9 mouse cellular contexts compared by ENCODE assay signal in the genomic region with DNA sequence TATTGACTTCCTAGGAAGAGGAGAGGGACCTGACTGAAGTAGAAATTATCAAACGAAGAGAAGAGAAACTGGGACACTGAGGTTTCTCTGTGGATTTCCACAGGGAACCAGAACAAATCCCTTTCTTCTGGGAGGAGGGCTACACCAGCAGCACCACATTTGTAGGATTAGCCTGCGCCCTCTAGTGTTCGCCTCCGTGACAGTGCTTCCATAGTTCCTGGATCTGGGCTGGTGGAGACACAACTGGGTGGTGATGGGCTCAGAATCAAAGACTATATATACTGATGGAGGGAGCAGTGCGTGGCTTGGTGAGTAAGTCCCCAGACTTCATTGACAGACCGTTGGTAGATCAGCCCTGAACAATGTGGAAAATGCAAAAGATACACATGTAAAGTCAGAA.
A peak's percentile ranks its signal among the peaks of the same experiment; 100 is the strongest.
DNase-seq lines count a peak whose midpoint lies in the region; ATAC-seq and TF ChIP-seq lines count a peak whose summit lies in the region.
"Had no signal": no experiment of that assay in that cellular context is flagged by ENCODE, and none has a peak within 500 bp of the region (broad histone marks: within the 10 kb centered on the region; RNA-seq: fewer than 3 reads in every experiment).

No protein-coding gene starts in this region.

- ATAC-seq in forebrain, embryonic 11.5 days (replicated peaks; ENCODE audit: low FRiP score): 0 out of 2 replicates have a peak, but pooled peaks have one; percentile 61
- no peak for ATAC-seq in inflammation-experienced regulatory T-cells, adult 6 months

- WGBS in forebrain, embryonic 11.5 days: 24% methylated on average over 6 of the region's 6 CpGs

- TF ChIP-seq RAD21 in MEL (IDR thresholded peaks at IDR 0.05; ENCODE audit: low read depth, low read length): no peak; the same call in 1 of the 2 replicates

- H3K79me2 ChIP-seq in MEL (ENCODE audit: control insufficient read depth, insufficient read depth, low read length, poor library complexity): no peaks in the 10 kb centered on the region

- DNase-seq in MEL (ENCODE audit: low read depth, low spot score): peak; percentile 10
- DNase-seq in forebrain, embryonic 11.5 days (ENCODE audit: low spot score): peak; percentile 81
- peak; percentile 46 for DNase-seq in heart, postnatal 25 days (ENCODE audit: low spot score)
- peak; percentile 71 for DNase-seq in layer of hippocampus, adult 9-10 months (ENCODE audit: low spot score)
- peak; percentile 67 for DNase-seq in lung, postnatal 25 days (ENCODE audit: low spot score)
- peak; percentile 60 for DNase-seq in right cerebral cortex, postnatal 25 days

- no peaks in the 10 kb centered on the region for H3K27me3 ChIP-seq in MEL (ENCODE audit: control insufficient read depth in 1 of 2, insufficient read depth in 2 of 2, low read length in 2 of 2)
- H3K27me3 ChIP-seq in forebrain, embryonic 11.5 days (ENCODE audit: control insufficient read depth, insufficient read depth, low read length): no peaks in the 10 kb centered on the region
- H3K27me3 ChIP-seq: heart, embryonic 13.5 days had no signal

- peak in 2 of 3 experiments; percentile 36 to 49; a peak in 4 of 6 replicates for TF ChIP-seq CTCF in MEL (IDR thresholded peaks at IDR 0.05 in 2 of 3, conservative IDR thresholded peaks at IDR 0.05 in 1 of 3; ENCODE audit: control insufficient read depth in 1 of 3, insufficient read depth in 1 of 3, low read depth in 2 of 3, low read length in 3 of 3, poor library complexity in 1 of 3, severe bottlenecking in 1 of 3)
- TF ChIP-seq CTCF in bone marrow macrophage, adult 2 months (IDR thresholded peaks at IDR 0.05; ENCODE audit: low read depth, low read length): peak; percentile 69

- H3K36me3 ChIP-seq in MEL (ENCODE audit: control insufficient read depth in 1 of 2, insufficient read depth in 2 of 2, low read length in 2 of 2): no peaks in the 10 kb centered on the region
- no peaks in the 10 kb centered on the region for H3K36me3 ChIP-seq in forebrain, embryonic 11.5 days (ENCODE audit: control insufficient read depth, insufficient read depth, low read length)
- H3K36me3 ChIP-seq: heart, embryonic 13.5 days had no signal

- no peaks in the 10 kb centered on the region for H3K9me3 ChIP-seq in MEL (replicated peaks; ENCODE audit: insufficient read depth, low read length)
- H3K9me3 ChIP-seq in forebrain, embryonic 11.5 days (ENCODE audit: control insufficient read depth, low read length): no peaks in the 10 kb centered on the region
- H3K9me3 ChIP-seq: heart, embryonic 13.5 days had no signal

- H3K4me2 ChIP-seq in forebrain, embryonic 11.5 days (ENCODE audit: low read depth, low read length, severe bottlenecking): no peak overlapping the region
- H3K4me2 ChIP-seq: heart, embryonic 13.5 days had no signal

- H3K9ac ChIP-seq in MEL (ENCODE audit: control insufficient read depth, low read depth, low read length, poor library complexity, severe bottlenecking): no peak overlapping the region
- no peak overlapping the region for H3K9ac ChIP-seq in forebrain, embryonic 11.5 days (ENCODE audit: low read length)
- H3K9ac ChIP-seq: heart, embryonic 13.5 days had no signal

- H3K4me1 ChIP-seq in MEL (ENCODE audit: control insufficient read depth in 1 of 2, insufficient read depth in 2 of 2, low read length in 2 of 2): no peaks in the 10 kb centered on the region
- peaks cover 10% of the 10 kb centered on the region; the same call in 1 of the 2 replicates for H3K4me1 ChIP-seq in bone marrow macrophage, adult 2 months (ENCODE audit: control insufficient read depth, insufficient read depth, low read length)
- H3K4me1 ChIP-seq in forebrain, embryonic 11.5 days (replicated peaks; ENCODE audit: control insufficient read depth, insufficient read depth, low read length): no peaks in the 10 kb centered on the region

- TF ChIP-seq POLR2A in MEL (IDR thresholded peaks at IDR 0.05; ENCODE audit: control insufficient read depth in 1 of 2, insufficient read depth in 1 of 2, low read depth in 1 of 2, low read length in 2 of 2, poor library complexity in 1 of 2): no peak
- no peak for TF ChIP-seq POLR2A in bone marrow macrophage, adult 2 months (IDR thresholded peaks at IDR 0.05; ENCODE audit: borderline replicate concordance, low read depth, low read length)

- intact Hi-C loops in heart, postnatal 25 days (cut with DNase I): loop anchor here (1.0 to 5.0 kb wide), 3 partner anchors 135 to 425 kb away; no protein-coding TSS in a partner anchor

- no peak overlapping the region for H3K4me3 ChIP-seq in MEL (ENCODE audit: control insufficient read depth in 1 of 2, insufficient read depth in 1 of 2, low read depth in 2 of 2, low read length in 2 of 2)
- no peak overlapping the region for H3K4me3 ChIP-seq in bone marrow macrophage, adult 2 months (ENCODE audit: insufficient read depth, low read length)
- H3K4me3 ChIP-seq in forebrain, embryonic 11.5 days (ENCODE audit: low read depth, low read length): no peak overlapping the region
- H3K4me3 ChIP-seq: heart, embryonic 13.5 days had no signal

- TF ChIP-seq EP300 in MEL (IDR thresholded peaks at IDR 0.05; ENCODE audit: low read depth in 1 of 2, low read length in 2 of 2): no peak

- no peak overlapping the region for H3K27ac ChIP-seq in MEL (ENCODE audit: control insufficient read depth, low read depth, low read length)
- no peak overlapping the region for H3K27ac ChIP-seq in bone marrow macrophage, adult 2 months (ENCODE audit: insufficient read depth, low read depth, low read length)
- no peak overlapping the region for H3K27ac ChIP-seq in forebrain, embryonic 11.5 days (ENCODE audit: low read depth, low read length)
- H3K27ac ChIP-seq: heart, embryonic 13.5 days had no signal

TF ChIP-seq in MEL, 35 proteins besides CTCF, POLR2A, EP300 and RAD21:
- TF ChIP-seq TCF12 (IDR thresholded peaks at IDR 0.05; ENCODE audit: low read depth, low read length) (no peak), SMC3 (IDR thresholded peaks at IDR 0.05; ENCODE audit: low read depth, low read length) (peak; percentile 26; the same call in 1 of the 2 replicates), ZKSCAN1 (IDR thresholded peaks at IDR 0.05; ENCODE audit: low read depth, low read length) (no peak), SIN3A (IDR thresholded peaks at IDR 0.05; ENCODE audit: low read length) (no peak)

Comparison
In these comparisons a context has a peak if more than half of its experiments do, and no peak if none do; other contexts are left out.
1. DNase-seq: peak in every context shown above with its lines; median percentile 81 in forebrain, embryonic 11.5 days; 71 in layer of hippocampus, adult 9-10 months; 67 in lung, postnatal 25 days; 60 in right cerebral cortex, postnatal 25 days; 46 in heart, postnatal 25 days; 10 in MEL.